ENCODE assay signal across 9 mouse cellular contexts in the genomic region with DNA sequence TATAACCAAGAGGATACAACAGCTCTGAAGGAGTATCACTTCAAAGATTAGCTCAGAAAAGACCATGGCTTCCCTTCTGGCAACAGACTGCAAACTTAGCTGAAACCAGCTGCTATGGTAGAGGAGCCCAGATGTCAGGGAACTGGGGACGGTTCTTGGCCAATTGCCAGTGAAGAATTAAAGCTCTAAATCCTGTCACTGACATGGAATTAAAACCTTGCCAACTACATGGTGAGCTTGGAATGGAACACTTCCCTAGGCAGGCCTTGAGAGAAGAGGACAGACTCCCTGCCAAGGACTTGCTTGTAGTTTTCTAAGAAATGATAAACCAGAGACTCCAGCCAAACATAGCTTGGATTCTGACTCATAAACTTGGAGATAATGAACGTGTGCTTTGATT.
DNase-seq lines count a peak whose midpoint lies in the region; ATAC-seq and TF ChIP-seq lines count a peak whose summit lies in the region.
"Had no signal": no experiment of that assay in that cellular context is flagged by ENCODE, and none has a peak within 500 bp of the region (broad histone marks: within the 10 kb centered on the region; RNA-seq: fewer than 3 reads in every experiment).

No protein-coding gene starts in this region.

- no peaks in the 10 kb centered on the region for H3K9me3 ChIP-seq in embryonic facial prominence, embryonic 14.5 days (ENCODE audit: control insufficient read depth, low read length)
- no peaks in the 10 kb centered on the region for H3K9me3 ChIP-seq in embryonic facial prominence, embryonic 10.5 days
- no peaks in the 10 kb centered on the region for H3K9me3 ChIP-seq in lung, embryonic 14.5 days (ENCODE audit: low read depth, low read length)
- H3K9me3 ChIP-seq: neural tube, embryonic 12.5 days had no signal

- whole genome bisulfite sequencing in embryonic facial prominence, embryonic 14.5 days, result 33% methylated on average over 2 of the region's 2 CpGs
- WGBS in embryonic facial prominence, embryonic 10.5 days, result 68% methylated on average over 2 of the region's 2 CpGs
- 27% methylated on average over 2 of the region's 2 CpGs for WGBS in lung, embryonic 14.5 days
- WGBS in lung, adult 2 months, result 26% methylated on average over 2 of the region's 2 CpGs

- H3K9ac ChIP-seq in embryonic facial prominence, embryonic 14.5 days (ENCODE audit: low read depth, low read length), result no peak overlapping the region
- H3K9ac ChIP-seq in lung, embryonic 14.5 days, result no peak overlapping the region
- H3K9ac ChIP-seq: neural tube, embryonic 12.5 days had no signal

- no peak for TF ChIP-seq POLR2A in lung, adult 2 months (IDR thresholded peaks at IDR 0.05; ENCODE audit: borderline replicate concordance, extremely low read depth, low read depth, low read length)

- no peaks in the 10 kb centered on the region for H3K4me1 ChIP-seq in embryonic facial prominence, embryonic 14.5 days (ENCODE audit: control insufficient read depth, insufficient read depth, low read length)
- H3K4me1 ChIP-seq in embryonic facial prominence, embryonic 10.5 days, result no peaks in the 10 kb centered on the region
- no peaks in the 10 kb centered on the region for H3K4me1 ChIP-seq in lung, embryonic 14.5 days (ENCODE audit: insufficient read depth)
- H3K4me1 ChIP-seq in lung, adult 2 months (ENCODE audit: control insufficient read depth, insufficient read depth, low read length), result no peaks in the 10 kb centered on the region
- H3K4me1 ChIP-seq: neural tube, embryonic 12.5 days had no signal

- no peaks in the 10 kb centered on the region for H3K27me3 ChIP-seq in embryonic facial prominence, embryonic 14.5 days (replicated peaks; ENCODE audit: control insufficient read depth, insufficient read depth, low read length)
- H3K27me3 ChIP-seq in embryonic facial prominence, embryonic 10.5 days (replicated peaks; ENCODE audit: low read depth, poor library complexity, severe bottlenecking), result no peaks in the 10 kb centered on the region
- H3K27me3 ChIP-seq in lung, embryonic 14.5 days (ENCODE audit: insufficient read depth, low read length), result no peaks in the 10 kb centered on the region
- H3K27me3 ChIP-seq: neural tube, embryonic 12.5 days had no signal

- no peak overlapping the region for H3K4me3 ChIP-seq in embryonic facial prominence, embryonic 14.5 days (ENCODE audit: low read depth, low read length)
- H3K4me3 ChIP-seq in embryonic facial prominence, embryonic 10.5 days, result no peak overlapping the region
- H3K4me3 ChIP-seq in lung, embryonic 14.5 days (ENCODE audit: low read depth, low read length), result no peak overlapping the region
- no peak overlapping the region for H3K4me3 ChIP-seq in lung, adult 2 months (replicated peaks; ENCODE audit: extremely low read depth, low read depth, low read length)
- H3K4me3 ChIP-seq: neural tube, embryonic 12.5 days had no signal

- no peak overlapping the region for H3K27ac ChIP-seq in embryonic facial prominence, embryonic 14.5 days (replicated peaks; ENCODE audit: low read depth, low read length)
- no peak overlapping the region for H3K27ac ChIP-seq in embryonic facial prominence, embryonic 10.5 days (replicated peaks)
- H3K27ac ChIP-seq in lung, embryonic 14.5 days (ENCODE audit: low read depth), result no peak overlapping the region
- H3K27ac ChIP-seq: neural tube, embryonic 12.5 days had no signal

- H3K4me2 ChIP-seq in embryonic facial prominence, embryonic 14.5 days (ENCODE audit: low read depth, low read length), result no peak overlapping the region
- H3K4me2 ChIP-seq in lung, embryonic 14.5 days, result no peak overlapping the region
- H3K4me2 ChIP-seq: neural tube, embryonic 12.5 days had no signal

- peak; percentile 86 for ATAC-seq in embryonic facial prominence, embryonic 14.5 days (ENCODE audit: low read depth)
- ATAC-seq in lung, embryonic 14.5 days (ENCODE audit: insufficient read depth), result peak; percentile 98

- no peak for TF ChIP-seq CTCF in lung, embryonic 14.5 days (IDR thresholded peaks at IDR 0.05; ENCODE audit: low read depth)
- TF ChIP-seq CTCF in lung, adult 2 months (IDR thresholded peaks at IDR 0.05; ENCODE audit: insufficient read depth, low read length), result no peak

- peak; percentile 93 for DNase-seq in embryonic facial prominence, embryonic 14.5 days (ENCODE audit: low spot score)
- DNase-seq in embryonic facial prominence, embryonic 10.5 days (ENCODE audit: low spot score), result no peak
- peak; percentile 97 for DNase-seq in lung, embryonic 14.5 days
- no peak for DNase-seq in lung, adult 2 months
- peak; percentile 6 for DNase-seq in layer of hippocampus, adult 9-10 months (ENCODE audit: low spot score)
- DNase-seq in ovary, postnatal 14 days (ENCODE audit: low spot score), result peak; percentile 21
- no peak for DNase-seq in spleen, postnatal 36 days (ENCODE audit: low spot score in 2 of 2)
- DNase-seq in thymus, postnatal 14 days, result no peak

- no peaks in the 10 kb centered on the region for H3K36me3 ChIP-seq in embryonic facial prominence, embryonic 14.5 days (ENCODE audit: control insufficient read depth, insufficient read depth, low read length)
- no peaks in the 10 kb centered on the region for H3K36me3 ChIP-seq in embryonic facial prominence, embryonic 10.5 days (replicated peaks)
- H3K36me3 ChIP-seq in lung, embryonic 14.5 days (ENCODE audit: insufficient read depth), result no peaks in the 10 kb centered on the region
- H3K36me3 ChIP-seq: neural tube, embryonic 12.5 days had no signal

Comparison
In these comparisons a context has a peak if more than half of its experiments do, and no peak if none do; other contexts are left out.
1. DNase-seq: peak in embryonic facial prominence, embryonic 14.5 days (single experiment), lung, embryonic 14.5 days (single experiment), layer of hippocampus, adult 9-10 months (single experiment) and ovary, postnatal 14 days (single experiment); none in embryonic facial prominence, embryonic 10.5 days (single experiment), lung, adult 2 months (single experiment), spleen, postnatal 36 days (0 of 2) and thymus, postnatal 14 days (single experiment).